Mouse (Mus musculus): Measurements from ENCODE around the gene Tmprss11a. TPM values are rescaled to one million over a fixed set of nuclear protein-coding genes. Genes with fewer than 3 reads are reported as not detected.

The Tmprss11a gene
- not detected for polyA plus RNA-seq (2012; fragmentation: generic; extraction: Trizol)
- long read RNA-seq, experiment 1, result 0 reads
- long read RNA-seq, experiment 2, result 0 reads

DNA sequence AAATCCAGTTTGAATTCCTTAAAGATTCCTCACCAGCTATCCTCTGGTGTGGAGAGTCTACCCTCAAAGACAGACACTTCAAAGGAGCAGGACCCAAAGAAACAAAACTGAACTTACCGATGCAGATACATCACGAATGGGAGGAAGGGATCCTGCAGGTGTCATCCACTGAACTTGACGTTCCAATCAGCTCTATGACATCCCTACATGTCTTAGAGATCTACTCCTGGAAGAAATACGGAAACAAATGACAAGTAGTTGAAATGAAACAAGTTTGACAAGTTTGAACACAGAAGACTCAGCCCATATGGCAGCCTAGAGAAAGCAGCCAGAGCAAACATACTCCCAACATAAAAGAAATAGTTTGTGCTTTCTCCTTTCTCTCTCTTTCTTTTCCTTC, at the start of gene Tmprss11a:
Tmprss11a (minus strand) TSS at position 101 of the 400 bp plus-strand sequence.
- H3K36me3 ChIP-seq (ENCODE audit: control insufficient read depth, insufficient read depth), result no peaks in the 10 kb centered on the region
- no peaks in the 10 kb centered on the region for H3K79me2 ChIP-seq (ENCODE audit: control insufficient read depth, insufficient read depth)
- H3K4me3 ChIP-seq (ENCODE audit: insufficient read depth, poor library complexity, severe bottlenecking), result no peak within 1 kb of the TSS
- no peaks in the 10 kb centered on the region for H3K79me3 ChIP-seq (ENCODE audit: low read depth)
- no peaks in the 10 kb centered on the region for H3K27me3 ChIP-seq (ENCODE audit: control insufficient read depth, insufficient read depth, insufficient read length)
- no peak within 1 kb of the TSS for H3ac ChIP-seq (ENCODE audit: control insufficient read depth, insufficient read length, low read depth)
- TF ChIP-seq MAX (IDR thresholded peaks at IDR 0.05) (no peak), CTCF (IDR thresholded peaks at IDR 0.05; ENCODE audit: control insufficient read depth, insufficient read depth, insufficient read length) (no peak), CEBPB (IDR thresholded peaks at IDR 0.05; ENCODE audit: low read depth) (no peak), USF1 (IDR thresholded peaks at IDR 0.05; ENCODE audit: low read depth) (no peak), FOSL1 (IDR thresholded peaks at IDR 0.05; ENCODE audit: insufficient read depth, low read length, poor library complexity, severe bottlenecking) (no peak), MYOG (IDR thresholded peaks at IDR 0.05; ENCODE audit: control insufficient read depth, extremely low read depth, insufficient read length) (no peak), MYOD1 (IDR thresholded peaks at IDR 0.05; ENCODE audit: control insufficient read depth, insufficient read length, low read depth) (no peak)

DNA sequence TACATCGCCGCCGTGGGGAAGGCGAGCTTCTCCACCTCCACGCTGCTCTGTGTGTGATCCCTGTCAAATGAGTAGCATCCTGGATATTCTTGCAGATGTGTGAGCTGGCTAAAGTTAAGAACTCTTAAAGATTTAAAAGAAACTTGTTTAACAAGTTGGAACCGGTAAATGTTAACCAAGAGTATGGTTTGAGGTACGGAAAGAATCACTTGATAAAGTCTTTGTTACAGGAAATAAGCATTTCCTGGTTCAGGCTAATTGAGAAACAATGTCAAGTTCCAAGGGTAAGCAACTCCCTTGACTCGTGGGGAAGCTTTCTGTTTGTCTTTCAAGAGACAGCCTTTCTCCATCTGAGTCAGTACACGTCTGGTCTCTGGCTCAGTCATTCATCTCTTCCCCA, 49.7 kb upstream of the Tmprss11a start, which contains the start of gene Tmprss11g:
Tmprss11g (minus strand) TSS at position 101 of the 400 bp plus-strand sequence.
- Histone ChIP-seq H3K79me3 (ENCODE audit: low read depth) (no peaks in the 10 kb centered on the region), H3K27me3 (ENCODE audit: control insufficient read depth, insufficient read depth, insufficient read length) (no peaks in the 10 kb centered on the region), H3ac (ENCODE audit: control insufficient read depth, insufficient read length, low read depth) (no peak within 1 kb of the TSS), H3K4me3 (ENCODE audit: insufficient read depth, poor library complexity, severe bottlenecking) (no peak within 1 kb of the TSS), H3K36me3 (ENCODE audit: control insufficient read depth, insufficient read depth) (no peaks in the 10 kb centered on the region), H3K79me2 (ENCODE audit: control insufficient read depth, insufficient read depth) (no peaks in the 10 kb centered on the region)
- TF ChIP-seq MYOD1 (IDR thresholded peaks at IDR 0.05; ENCODE audit: control insufficient read depth, insufficient read length, low read depth), result no peak
- no peak for TF ChIP-seq MAX (IDR thresholded peaks at IDR 0.05)
- no peak for TF ChIP-seq FOSL1 (IDR thresholded peaks at IDR 0.05; ENCODE audit: insufficient read depth, low read length, poor library complexity, severe bottlenecking)
- TF ChIP-seq USF1 (IDR thresholded peaks at IDR 0.05; ENCODE audit: low read depth), result no peak
- TF ChIP-seq CEBPB (IDR thresholded peaks at IDR 0.05; ENCODE audit: low read depth), result no peak

DNA sequence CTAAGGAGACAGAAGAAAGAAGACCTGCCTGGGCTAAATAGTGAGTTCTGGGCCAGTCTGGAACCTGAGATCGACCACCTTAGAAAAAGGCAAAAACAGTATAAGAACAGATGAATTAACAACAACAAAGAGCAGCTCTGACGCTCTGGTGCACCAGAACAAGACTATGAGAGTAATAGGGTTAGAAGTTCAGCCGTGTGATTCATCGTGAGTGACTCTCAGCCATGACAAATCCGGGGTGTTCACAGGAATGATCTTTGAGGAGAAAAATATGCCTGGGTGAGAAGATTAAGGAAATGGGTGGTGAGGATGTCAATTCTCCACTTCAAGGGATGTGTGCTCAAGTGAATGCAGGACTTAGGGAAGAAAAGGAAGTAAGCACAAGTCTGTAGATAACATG, 42.7 kb upstream of the Tmprss11a start:
- H3K36me3 ChIP-seq (ENCODE audit: control insufficient read depth, insufficient read depth), result no peaks in the 10 kb centered on the region
- H3K27me3 ChIP-seq (ENCODE audit: control insufficient read depth, insufficient read depth, insufficient read length), result no peaks in the 10 kb centered on the region
- H3K79me2 ChIP-seq (ENCODE audit: control insufficient read depth, insufficient read depth), result no peaks in the 10 kb centered on the region
- TF ChIP-seq MAX (IDR thresholded peaks at IDR 0.05) (no peak), MYOG (IDR thresholded peaks at IDR 0.05; ENCODE audit: control insufficient read depth, extremely low read depth, insufficient read length) (no peak), FOSL1 (IDR thresholded peaks at IDR 0.05; ENCODE audit: insufficient read depth, low read length, poor library complexity, severe bottlenecking) (no peak), MYOD1 (IDR thresholded peaks at IDR 0.05; ENCODE audit: control insufficient read depth, insufficient read length, low read depth) (no peak), CTCF (IDR thresholded peaks at IDR 0.05; ENCODE audit: control insufficient read depth, insufficient read depth, insufficient read length) (no peak), CEBPB (IDR thresholded peaks at IDR 0.05; ENCODE audit: low read depth) (no peak), USF1 (IDR thresholded peaks at IDR 0.05; ENCODE audit: low read depth) (no peak)
- no peak overlapping the region for H3ac ChIP-seq (ENCODE audit: control insufficient read depth, insufficient read length, low read depth)
- H3K4me3 ChIP-seq (ENCODE audit: insufficient read depth, poor library complexity, severe bottlenecking), result no peak overlapping the region
- no peaks in the 10 kb centered on the region for H3K79me3 ChIP-seq (ENCODE audit: low read depth)

DNA sequence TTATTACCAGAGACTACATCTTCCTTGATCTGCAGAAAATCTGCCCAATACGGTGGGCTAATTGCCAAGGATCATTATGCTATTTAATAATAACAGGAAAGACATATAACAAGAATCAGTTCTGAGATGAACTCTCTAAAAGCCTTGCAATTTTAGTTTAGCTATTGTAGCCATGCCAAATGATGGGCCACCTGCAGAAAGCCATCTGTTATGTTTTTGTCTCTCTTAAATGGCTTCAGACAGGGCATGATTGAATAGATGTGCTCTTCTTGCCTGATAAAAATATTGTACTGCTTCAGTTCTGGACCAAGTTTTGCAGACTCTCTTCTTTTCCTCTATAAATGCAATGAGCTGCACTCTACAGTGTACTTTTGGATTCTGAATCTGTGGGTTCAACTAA, 24.7 kb upstream of the Tmprss11a start:
- Histone ChIP-seq H3ac (ENCODE audit: control insufficient read depth, insufficient read length, low read depth) (no peak overlapping the region), H3K36me3 (ENCODE audit: control insufficient read depth, insufficient read depth) (no peaks in the 10 kb centered on the region), H3K79me2 (ENCODE audit: control insufficient read depth, insufficient read depth) (no peaks in the 10 kb centered on the region), H3K27me3 (ENCODE audit: control insufficient read depth, insufficient read depth, insufficient read length) (no peaks in the 10 kb centered on the region), H3K4me3 (ENCODE audit: insufficient read depth, poor library complexity, severe bottlenecking) (no peak overlapping the region), H3K79me3 (ENCODE audit: low read depth) (no peaks in the 10 kb centered on the region)
- TF ChIP-seq MYOG (IDR thresholded peaks at IDR 0.05; ENCODE audit: control insufficient read depth, extremely low read depth, insufficient read length) (no peak), CEBPB (IDR thresholded peaks at IDR 0.05; ENCODE audit: low read depth) (no peak), FOSL1 (IDR thresholded peaks at IDR 0.05; ENCODE audit: insufficient read depth, low read length, poor library complexity, severe bottlenecking) (no peak), MYOD1 (IDR thresholded peaks at IDR 0.05; ENCODE audit: control insufficient read depth, insufficient read length, low read depth) (no peak), MAX (IDR thresholded peaks at IDR 0.05) (no peak), USF1 (IDR thresholded peaks at IDR 0.05; ENCODE audit: low read depth) (no peak), CTCF (IDR thresholded peaks at IDR 0.05; ENCODE audit: control insufficient read depth, insufficient read depth, insufficient read length) (no peak)

DNA sequence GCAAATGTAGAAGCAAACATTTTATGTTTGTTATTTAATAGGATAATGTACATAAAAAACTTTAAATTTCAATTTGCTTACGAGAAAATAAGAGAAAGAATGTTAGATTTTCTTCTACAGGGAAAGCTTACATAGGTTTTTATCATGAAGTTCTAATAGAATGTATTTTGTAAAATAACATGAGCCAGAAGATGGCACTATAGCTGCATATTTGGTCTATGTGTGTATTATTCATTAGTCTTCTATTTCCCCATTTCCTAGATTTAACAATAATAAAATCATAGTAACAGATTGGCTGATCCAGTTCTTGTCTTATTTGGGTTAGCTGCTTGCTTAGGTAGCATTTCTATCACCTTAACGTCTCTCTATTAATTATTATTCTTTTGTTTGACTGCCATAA, 13.8 kb upstream of the Tmprss11a start:
- no peak for TF ChIP-seq CTCF (IDR thresholded peaks at IDR 0.05; ENCODE audit: control insufficient read depth, insufficient read depth, insufficient read length)
- no peak for TF ChIP-seq USF1 (IDR thresholded peaks at IDR 0.05; ENCODE audit: low read depth)
- no peaks in the 10 kb centered on the region for H3K36me3 ChIP-seq (ENCODE audit: control insufficient read depth, insufficient read depth)
- no peak overlapping the region for H3K4me3 ChIP-seq (ENCODE audit: insufficient read depth, poor library complexity, severe bottlenecking)
- no peaks in the 10 kb centered on the region for H3K79me3 ChIP-seq (ENCODE audit: low read depth)
- H3K79me2 ChIP-seq (ENCODE audit: control insufficient read depth, insufficient read depth), result no peaks in the 10 kb centered on the region
- H3ac ChIP-seq (ENCODE audit: control insufficient read depth, insufficient read length, low read depth), result no peak overlapping the region
- H3K27me3 ChIP-seq (ENCODE audit: control insufficient read depth, insufficient read depth, insufficient read length), result no peaks in the 10 kb centered on the region

DNA sequence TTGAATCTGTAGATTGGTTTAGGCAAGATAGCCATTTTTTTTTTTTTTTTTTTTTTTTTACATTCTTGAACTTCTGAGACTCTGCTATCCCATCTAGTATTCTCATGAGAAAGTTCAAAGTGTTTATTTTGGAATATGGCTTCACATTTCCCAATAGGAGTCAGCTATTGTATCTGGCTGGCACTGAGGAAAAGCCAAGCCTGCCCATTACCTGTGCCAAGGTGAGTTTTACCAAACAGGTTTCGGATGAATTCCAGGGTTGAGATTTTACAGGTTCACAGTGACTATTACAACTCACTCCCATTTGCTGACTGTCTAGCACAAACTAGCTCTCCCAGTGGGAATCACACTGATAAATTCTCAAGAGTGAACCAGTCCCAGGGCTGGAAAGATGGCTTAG, 13.2 kb upstream of the Tmprss11a start:
- H3K36me3 ChIP-seq (ENCODE audit: control insufficient read depth, insufficient read depth), result no peaks in the 10 kb centered on the region
- no peaks in the 10 kb centered on the region for H3K79me2 ChIP-seq (ENCODE audit: control insufficient read depth, insufficient read depth)
- no peaks in the 10 kb centered on the region for H3K27me3 ChIP-seq (ENCODE audit: control insufficient read depth, insufficient read depth, insufficient read length)
- H3K4me3 ChIP-seq (ENCODE audit: insufficient read depth, poor library complexity, severe bottlenecking), result no peak overlapping the region
- no peaks in the 10 kb centered on the region for H3K79me3 ChIP-seq (ENCODE audit: low read depth)
- no peak for TF ChIP-seq CTCF (IDR thresholded peaks at IDR 0.05; ENCODE audit: control insufficient read depth, insufficient read depth, insufficient read length)
- H3ac ChIP-seq (ENCODE audit: control insufficient read depth, insufficient read length, low read depth), result no peak overlapping the region
